Mouse (Mus musculus) urinary bladder, adult 18-20 months (tissue): Measurements from ENCODE around the gene Gm20594.

ENCODE experiments used
- DNase-seq, 2 experiments: peaks; one replicate each; pipeline ENCODE4 v3.0.0; 2022; ENCODE audit warnings: low spot score in 2 of 2, mixed read lengths in 2 of 2

Gene Gm20594

DNA sequence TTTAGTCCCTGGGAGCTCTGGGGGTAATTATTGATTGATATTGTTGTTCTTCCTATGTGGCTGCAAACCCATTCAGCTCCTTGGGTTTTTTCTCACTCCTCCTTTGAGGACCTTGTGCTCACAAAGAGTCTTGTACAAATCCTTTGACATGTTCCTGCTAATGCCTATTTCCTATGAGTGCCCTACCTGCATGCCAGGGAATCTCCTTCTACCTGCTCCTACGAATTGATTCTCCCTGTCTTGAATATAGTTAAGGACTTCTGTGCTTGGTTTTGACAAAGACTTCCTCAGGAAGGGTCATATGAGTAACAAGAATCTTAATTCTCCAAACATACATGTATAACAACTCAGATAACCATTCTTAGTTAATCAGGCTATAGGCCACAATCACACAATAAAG lies at the start of gene Gm20594:
Gene Gm20594, plus strand, starts transcription at position 301 of the 400 bp plus-strand sequence.
- no peak for DNase-seq

DNA sequence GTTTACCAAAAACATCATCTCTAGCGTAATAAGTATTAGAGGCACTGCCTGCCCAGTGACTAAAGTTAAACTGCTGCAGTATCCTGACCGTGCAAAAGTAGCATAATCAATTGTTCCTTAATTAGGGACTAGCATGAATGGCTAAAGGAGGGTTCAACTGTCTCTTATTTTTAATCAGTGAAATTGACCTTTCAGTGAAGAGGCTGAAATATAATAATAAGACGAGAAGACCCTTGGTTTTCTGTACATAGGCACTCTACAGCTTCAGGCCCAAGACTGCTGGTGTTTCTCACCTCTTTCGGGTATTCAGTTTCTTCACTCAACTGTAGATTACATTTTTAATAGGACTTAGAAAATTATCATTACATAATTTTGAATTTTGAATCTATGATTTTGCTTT lies 398 bp downstream of the Gm20594 start:
- DNase-seq, result no peak

DNA sequence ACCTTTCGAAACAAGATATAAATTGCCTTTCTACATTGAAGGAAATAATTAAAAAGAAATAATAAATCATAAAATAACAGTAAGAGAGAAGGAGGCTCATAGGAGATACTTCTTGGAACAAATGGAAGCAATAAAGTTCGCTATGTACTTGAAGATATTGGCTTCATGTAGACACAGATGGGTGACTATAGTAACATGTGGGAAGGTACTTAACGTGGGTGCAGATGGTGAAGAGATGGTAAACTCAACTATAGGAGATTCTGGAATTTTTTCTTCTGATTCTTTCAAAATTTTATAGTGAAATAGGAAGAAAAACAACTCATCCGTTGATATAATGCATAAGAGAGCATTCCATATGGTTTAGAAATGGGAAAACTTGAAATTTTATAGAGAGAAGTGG lies 16.1 kb downstream of the Gm20594 start:
- DNase-seq, result no peak

DNA sequence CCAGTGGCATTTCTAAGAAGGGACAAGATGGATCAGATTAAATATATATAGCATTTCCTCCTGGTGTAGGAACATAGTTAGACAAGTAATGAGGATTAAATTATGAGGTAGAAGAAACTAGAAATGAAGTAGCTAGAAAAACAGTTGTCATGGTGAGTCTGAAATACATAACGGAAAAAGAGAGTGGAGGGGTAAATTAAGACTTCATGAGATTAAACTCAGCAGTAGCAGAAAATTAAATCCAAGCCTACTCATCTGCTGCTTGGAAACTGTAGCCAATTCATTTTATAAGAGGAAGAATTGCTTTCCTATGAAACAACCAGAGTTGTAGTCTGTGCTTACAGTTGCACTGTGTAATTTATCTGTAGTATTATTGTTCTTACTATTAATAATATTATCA lies 29.1 kb downstream of the Gm20594 start:
- no peak for DNase-seq
